Mouse (Mus musculus): Measurements from ENCODE around the gene Zfp710. TPM values are rescaled to one million over a fixed set of nuclear protein-coding genes. Genes with fewer than 3 reads are reported as not detected.

Gene Zfp710
- polyA plus RNA-seq, 1 experiment from 2014 or later = 27.9 TPM

GRCm38 (mm10) chr7:80025391-80026117 lies 940 bp downstream of the Zfp710 start:
- Histone ChIP-seq H3K27ac (ENCODE audit: low read depth, low read length) (peak overlapping the region; percentile 98), H3K4me1 (replicated peaks; ENCODE audit: control insufficient read depth, insufficient read depth, low read length) (peaks cover 7% of the 10 kb centered on the region), H3K36me3 (ENCODE audit: control insufficient read depth, insufficient read depth, low read length) (no peaks in the 10 kb centered on the region), H3K27me3 (ENCODE audit: control insufficient read depth, insufficient read depth, low read length) (no peaks in the 10 kb centered on the region), H3K9ac (ENCODE audit: low read length) (peak overlapping the region; percentile 97), H3K4me2 (ENCODE audit: low read depth, low read length, severe bottlenecking) (peak overlapping the region; percentile 95), H3K4me3 (ENCODE audit: low read depth, low read length) (peak overlapping the region; percentile 88), H3K9me3 (ENCODE audit: control insufficient read depth, low read length) (no peaks in the 10 kb centered on the region)
- DNase-seq (ENCODE audit: low spot score) (no peak), ATAC-seq (replicated peaks; ENCODE audit: low FRiP score) (peak; percentile 9)
- under 1% methylated on average over 28 of the region's 28 CpGs for WGBS

- Histone ChIP-seq H3K4me1 (replicated peaks; ENCODE audit: control insufficient read depth, insufficient read depth, low read length) (peaks cover 9% of the 10 kb centered on the region), H3K27me3 (ENCODE audit: control insufficient read depth, insufficient read depth, low read length) (no peaks in the 10 kb centered on the region), H3K9ac (ENCODE audit: low read length) (peak overlapping the region; percentile 97), H3K4me2 (ENCODE audit: low read depth, low read length, severe bottlenecking) (peak overlapping the region; percentile 95), H3K27ac (ENCODE audit: low read depth, low read length) (peak overlapping the region; percentile 98), H3K9me3 (ENCODE audit: control insufficient read depth, low read length) (no peaks in the 10 kb centered on the region), H3K36me3 (ENCODE audit: control insufficient read depth, insufficient read depth, low read length) (no peaks in the 10 kb centered on the region), H3K4me3 (ENCODE audit: low read depth, low read length) (peak overlapping the region; percentile 88)
- WGBS = 0% methylated on average over 22 of the region's 59 CpGs
- ATAC-seq (replicated peaks; ENCODE audit: low FRiP score) (no peak; the same call in 1 of the 2 replicates), DNase-seq (ENCODE audit: low spot score) (peak; percentile 84)
Observed at GRCm38 (mm10) chr7:80026118-80026989, 1.7 kb downstream of the Zfp710 start.

- Histone ChIP-seq H3K4me1 (replicated peaks; ENCODE audit: control insufficient read depth, insufficient read depth, low read length) (peaks cover 14% of the 10 kb centered on the region), H3K4me2 (ENCODE audit: low read depth, low read length, severe bottlenecking) (peak overlapping the region; percentile 84), H3K36me3 (ENCODE audit: control insufficient read depth, insufficient read depth, low read length) (no peaks in the 10 kb centered on the region), H3K4me3 (ENCODE audit: low read depth, low read length) (peak overlapping the region; percentile 88), H3K9ac (ENCODE audit: low read length) (peak overlapping the region; percentile 97), H3K27ac (ENCODE audit: low read depth, low read length) (peak overlapping the region; percentile 98), H3K9me3 (ENCODE audit: control insufficient read depth, low read length) (no peaks in the 10 kb centered on the region), H3K27me3 (ENCODE audit: control insufficient read depth, insufficient read depth, low read length) (no peaks in the 10 kb centered on the region)
- WGBS = under 1% methylated on average over 69 of the region's 71 CpGs
- DNase-seq (ENCODE audit: low spot score) = peak; percentile 85
- no peak for ATAC-seq (replicated peaks; ENCODE audit: low FRiP score)
Observed at GRCm38 (mm10) chr7:80026990-80027635, 2.5 kb downstream of the Zfp710 start.

DNA sequence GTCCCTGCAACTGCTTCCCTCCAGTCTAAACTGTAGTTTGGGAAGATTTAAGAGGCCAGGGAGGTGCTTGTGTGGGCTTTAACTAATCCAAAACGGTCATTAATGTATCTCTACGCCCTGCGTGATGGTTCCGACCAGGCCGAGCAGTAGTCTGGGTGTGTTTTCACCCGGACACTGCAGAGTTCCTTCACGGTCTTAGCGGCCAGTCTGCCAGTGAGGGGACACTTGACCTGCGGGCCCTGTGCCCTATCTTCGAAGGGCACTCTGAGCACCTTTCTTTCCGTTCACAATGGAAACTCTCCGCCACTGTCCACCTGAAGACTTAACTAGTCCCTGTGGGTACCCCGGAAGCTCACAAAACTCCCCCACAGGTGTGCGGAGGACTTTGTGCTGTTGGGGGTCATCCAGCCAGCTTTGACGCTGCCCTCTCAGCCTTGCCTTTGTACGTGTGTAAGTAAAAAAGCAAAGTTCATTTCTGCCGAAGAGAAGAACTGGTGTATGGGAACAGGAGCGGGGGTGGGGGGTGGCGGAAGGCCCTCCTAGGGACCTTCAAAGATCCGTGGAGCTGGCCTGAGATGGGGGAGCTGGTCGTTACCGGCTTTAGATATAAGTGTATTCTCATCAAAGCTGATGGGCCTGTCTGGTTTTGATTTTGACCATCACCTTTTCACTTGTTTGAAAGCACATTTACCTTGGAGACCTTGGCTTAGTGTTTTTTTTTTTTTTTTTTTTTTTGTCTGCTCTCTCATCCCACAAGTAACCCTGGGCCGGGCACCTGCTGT lies 3.2 kb downstream of the Zfp710 start:
- H3K4me1 ChIP-seq (replicated peaks; ENCODE audit: control insufficient read depth, insufficient read depth, low read length) = peaks cover 17% of the 10 kb centered on the region
- H3K36me3 ChIP-seq (ENCODE audit: control insufficient read depth, insufficient read depth, low read length) = no peaks in the 10 kb centered on the region
- peak overlapping the region; percentile 98; the same call in 1 of the 2 replicates for H3K27ac ChIP-seq (ENCODE audit: low read depth, low read length)
- peak overlapping the region; percentile 88 for H3K4me3 ChIP-seq (ENCODE audit: low read depth, low read length)
- H3K4me2 ChIP-seq (ENCODE audit: low read depth, low read length, severe bottlenecking) = peak overlapping the region; percentile 84
- WGBS = 4% methylated on average over 23 of the region's 23 CpGs
- ATAC-seq (replicated peaks; ENCODE audit: low FRiP score) = no peak
- no peaks in the 10 kb centered on the region for H3K9me3 ChIP-seq (ENCODE audit: control insufficient read depth, low read length)
- peak; percentile 60 for DNase-seq (ENCODE audit: low spot score)
- peak overlapping the region; percentile 97 for H3K9ac ChIP-seq (ENCODE audit: low read length)
- no peaks in the 10 kb centered on the region for H3K27me3 ChIP-seq (ENCODE audit: control insufficient read depth, insufficient read depth, low read length)

- H3K9me3 ChIP-seq (ENCODE audit: control insufficient read depth, low read length) = no peaks in the 10 kb centered on the region
- ATAC-seq (replicated peaks; ENCODE audit: low FRiP score) (no peak), DNase-seq (ENCODE audit: low spot score) (no peak)
- H3K4me2 ChIP-seq (ENCODE audit: low read depth, low read length, severe bottlenecking) = peak overlapping the region; percentile 84
- no peaks in the 10 kb centered on the region for H3K36me3 ChIP-seq (ENCODE audit: control insufficient read depth, insufficient read depth, low read length)
- peak overlapping the region; percentile 88 for H3K4me3 ChIP-seq (ENCODE audit: low read depth, low read length)
- peak overlapping the region; percentile 97 for H3K9ac ChIP-seq (ENCODE audit: low read length)
- 36% methylated on average over 3 of the region's 3 CpGs for WGBS
- H3K4me1 ChIP-seq (replicated peaks; ENCODE audit: control insufficient read depth, insufficient read depth, low read length) = peaks cover 19% of the 10 kb centered on the region
- H3K27ac ChIP-seq (ENCODE audit: low read depth, low read length) = no peak overlapping the region
- H3K27me3 ChIP-seq (ENCODE audit: control insufficient read depth, insufficient read depth, low read length) = no peaks in the 10 kb centered on the region
Observed at GRCm38 (mm10) chr7:80028418-80028720, 3.8 kb downstream of the Zfp710 start.

GRCm38 (mm10) chr7:80030009-80030408 lies 5.4 kb downstream of the Zfp710 start:
- Histone ChIP-seq H3K27me3 (ENCODE audit: control insufficient read depth, insufficient read depth, low read length) (no peaks in the 10 kb centered on the region), H3K4me3 (ENCODE audit: low read depth, low read length) (no peak overlapping the region), H3K4me2 (ENCODE audit: low read depth, low read length, severe bottlenecking) (no peak overlapping the region), H3K9me3 (ENCODE audit: control insufficient read depth, low read length) (no peaks in the 10 kb centered on the region), H3K4me1 (replicated peaks; ENCODE audit: control insufficient read depth, insufficient read depth, low read length) (peaks cover 16% of the 10 kb centered on the region), H3K36me3 (ENCODE audit: control insufficient read depth, insufficient read depth, low read length) (no peaks in the 10 kb centered on the region), H3K27ac (ENCODE audit: low read depth, low read length) (no peak overlapping the region), H3K9ac (ENCODE audit: low read length) (no peak overlapping the region)
- ATAC-seq (replicated peaks; ENCODE audit: low FRiP score) = no peak
- DNase-seq (ENCODE audit: low spot score) = no peak

DNA sequence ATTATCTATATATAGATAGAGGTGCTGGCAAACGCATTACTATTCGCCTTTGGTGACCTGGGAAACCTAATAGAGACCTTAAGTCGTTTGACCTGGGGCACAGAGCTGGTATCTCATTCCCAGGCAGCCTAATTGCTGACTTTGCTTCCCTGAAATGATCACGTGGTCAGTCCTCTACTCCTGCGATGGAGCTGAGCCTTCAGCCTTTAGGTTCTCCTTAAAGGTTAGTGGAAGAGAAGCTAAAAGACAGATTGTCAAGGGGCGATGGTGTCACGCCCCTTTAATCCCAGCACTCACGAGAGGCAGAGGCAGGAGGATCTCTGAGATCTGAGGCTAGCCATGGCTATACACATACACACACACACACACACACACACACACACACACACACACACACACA lies 5.9 kb downstream of the Zfp710 start:
- H3K27me3 ChIP-seq (ENCODE audit: control insufficient read depth, insufficient read depth, low read length) = no peaks in the 10 kb centered on the region
- H3K27ac ChIP-seq (ENCODE audit: low read depth, low read length) = no peak overlapping the region
- 89% methylated on average over 8 of the region's 8 CpGs for WGBS
- H3K4me1 ChIP-seq (replicated peaks; ENCODE audit: control insufficient read depth, insufficient read depth, low read length) = peaks cover 16% of the 10 kb centered on the region
- H3K4me2 ChIP-seq (ENCODE audit: low read depth, low read length, severe bottlenecking) = no peak overlapping the region
- no peak overlapping the region for H3K4me3 ChIP-seq (ENCODE audit: low read depth, low read length)
- no peaks in the 10 kb centered on the region for H3K36me3 ChIP-seq (ENCODE audit: control insufficient read depth, insufficient read depth, low read length)
- H3K9me3 ChIP-seq (ENCODE audit: control insufficient read depth, low read length) = no peaks in the 10 kb centered on the region
- DNase-seq (ENCODE audit: low spot score) (no peak), ATAC-seq (replicated peaks; ENCODE audit: low FRiP score) (no peak)
- no peak overlapping the region for H3K9ac ChIP-seq (ENCODE audit: low read length)

GRCm38 (mm10) chr7:80030987-80031386 lies 6.4 kb downstream of the Zfp710 start:
- H3K4me3 ChIP-seq (ENCODE audit: low read depth, low read length) = no peak overlapping the region
- H3K36me3 ChIP-seq (ENCODE audit: control insufficient read depth, insufficient read depth, low read length) = no peaks in the 10 kb centered on the region
- ATAC-seq (replicated peaks; ENCODE audit: low FRiP score) (no peak), DNase-seq (ENCODE audit: low spot score) (no peak)
- no peak overlapping the region for H3K9ac ChIP-seq (ENCODE audit: low read length)
- 89% methylated on average over 8 of the region's 8 CpGs for WGBS
- peaks cover 16% of the 10 kb centered on the region for H3K4me1 ChIP-seq (replicated peaks; ENCODE audit: control insufficient read depth, insufficient read depth, low read length)
- H3K27ac ChIP-seq (ENCODE audit: low read depth, low read length) = no peak overlapping the region
- no peak overlapping the region for H3K4me2 ChIP-seq (ENCODE audit: low read depth, low read length, severe bottlenecking)
- H3K9me3 ChIP-seq (ENCODE audit: control insufficient read depth, low read length) = no peaks in the 10 kb centered on the region
- no peaks in the 10 kb centered on the region for H3K27me3 ChIP-seq (ENCODE audit: control insufficient read depth, insufficient read depth, low read length)

Data from forebrain, embryonic 11.5 days (tissue).